Mouse (Mus musculus) 416B (cell line): Measurements from ENCODE around the gene Tmem37.

Source experiments
- DNase-seq: peaks from one replicate; pipeline ENCODE4 v3.0.0; 2011; ENCODE audit warnings: low read depth

The Tmem37 gene

GRCm38 (mm10) chr1:120093482-120094134 is 19.7 kb upstream of the Tmem37 start:
- peak; percentile 88 for DNase-seq

- no peak for DNase-seq
Measured at GRCm38 (mm10) chr1:120090880-120091570, 17.2 kb upstream of the Tmem37 start.

- DNase-seq: no peak
Measured at GRCm38 (mm10) chr1:120089180-120089579, 15.3 kb upstream of the Tmem37 start.

- no peak for DNase-seq
Measured at GRCm38 (mm10) chr1:120086644-120087043, 12.8 kb upstream of the Tmem37 start.

GRCm38 (mm10) chr1:120085696-120086095 is 11.8 kb upstream of the Tmem37 start:
- no peak for DNase-seq

GRCm38 (mm10) chr1:120083921-120084517 is 10.1 kb upstream of the Tmem37 start:
- DNase-seq: no peak

- peak; percentile 17 for DNase-seq
Measured at GRCm38 (mm10) chr1:120082957-120083585, 9.2 kb upstream of the Tmem37 start.

- peak; percentile 57 for DNase-seq
Measured at GRCm38 (mm10) chr1:120080632-120081031, 6.8 kb upstream of the Tmem37 start.

- no peak for DNase-seq
Measured at GRCm38 (mm10) chr1:120077746-120078410, 4.0 kb upstream of the Tmem37 start.

- peak; percentile 29 for DNase-seq
Measured at GRCm38 (mm10) chr1:120075507-120075906, 1.6 kb upstream of the Tmem37 start.

- DNase-seq: no peak
Measured at GRCm38 (mm10) chr1:120074931-120075330, 1.1 kb upstream of the Tmem37 start.

- peak; percentile 42 for DNase-seq
Measured at GRCm38 (mm10) chr1:120074307-120074702, 431 bp upstream of the Tmem37 start.

GRCm38 (mm10) chr1:120072900-120073299 is 974 bp downstream of the Tmem37 start:
- DNase-seq: no peak

- DNase-seq: no peak
Measured at GRCm38 (mm10) chr1:120071133-120071532, 2.7 kb downstream of the Tmem37 start.

- no peak for DNase-seq
Measured at GRCm38 (mm10) chr1:120070168-120070567, 3.7 kb downstream of the Tmem37 start.

GRCm38 (mm10) chr1:120069120-120069519 is 4.8 kb downstream of the Tmem37 start:
- DNase-seq: no peak

GRCm38 (mm10) chr1:120066625-120067024 is 7.2 kb downstream of the Tmem37 start:
- DNase-seq: no peak

- DNase-seq: no peak
Measured at GRCm38 (mm10) chr1:120066159-120066558, 7.7 kb downstream of the Tmem37 start.

- DNase-seq: no peak
Measured at GRCm38 (mm10) chr1:120064036-120064682, 9.7 kb downstream of the Tmem37 start.

GRCm38 (mm10) chr1:120062231-120062630 is 11.6 kb downstream of the Tmem37 start:
- no peak for DNase-seq

- DNase-seq: no peak
Measured at GRCm38 (mm10) chr1:120060687-120061086, 13.2 kb downstream of the Tmem37 start.
